10 mouse cellular contexts compared by ENCODE assay signal in genomic region chr16:24910834-24911233, GRCm38 (mm10).
DNase-seq lines count a peak whose midpoint lies in the region; ATAC-seq and TF ChIP-seq lines count a peak whose summit lies in the region.
"Had no signal": no experiment of that assay in that cellular context is flagged by ENCODE, and none has a peak within 500 bp of the region (broad histone marks: within the 10 kb centered on the region; RNA-seq: fewer than 3 reads in every experiment).

No protein-coding gene starts in this region.

- no peaks in the 10 kb centered on the region for H3K36me3 ChIP-seq in limb, embryonic 14.5 days (ENCODE audit: control insufficient read depth, insufficient read depth, low read length)
- no peaks in the 10 kb centered on the region for H3K36me3 ChIP-seq in limb, embryonic 10.5 days
- no peaks in the 10 kb centered on the region for H3K36me3 ChIP-seq in macrophage (ENCODE audit: inconsistent target)
- H3K36me3 ChIP-seq in intestine, embryonic 16.5 days (ENCODE audit: control insufficient read depth, insufficient read depth, low read length), result no peaks in the 10 kb centered on the region
- H3K36me3 ChIP-seq: midbrain, embryonic 12.5 days had no signal

- no peak overlapping the region for H3K27ac ChIP-seq in limb, embryonic 14.5 days (replicated peaks; ENCODE audit: low read depth, low read length)
- H3K27ac ChIP-seq in limb, embryonic 10.5 days, result no peak overlapping the region
- peak overlapping the region; percentile 48 for H3K27ac ChIP-seq in macrophage
- H3K27ac ChIP-seq in intestine, embryonic 16.5 days (ENCODE audit: low read length), result no peak overlapping the region
- H3K27ac ChIP-seq: midbrain, embryonic 12.5 days had no signal

- TF ChIP-seq POLR2A in limb, embryonic 14.5 days (IDR thresholded peaks at IDR 0.05; ENCODE audit: borderline replicate concordance, extremely low read depth, insufficient read depth, insufficient read length), result no peak

- no peaks in the 10 kb centered on the region for H3K27me3 ChIP-seq in limb, embryonic 14.5 days (ENCODE audit: control insufficient read depth, insufficient read depth, low read length)
- no peaks in the 10 kb centered on the region for H3K27me3 ChIP-seq in limb, embryonic 10.5 days (ENCODE audit: low read depth, poor library complexity, severe bottlenecking)
- H3K27me3 ChIP-seq in intestine, embryonic 16.5 days (replicated peaks; ENCODE audit: control insufficient read depth, insufficient read depth, low read length), result no peaks in the 10 kb centered on the region
- H3K27me3 ChIP-seq: midbrain, embryonic 12.5 days had no signal

- peaks cover 2% of the 10 kb centered on the region; the same call in 1 of the 2 replicates for H3K4me1 ChIP-seq in limb, embryonic 14.5 days (ENCODE audit: control insufficient read depth, insufficient read depth, low read length)
- H3K4me1 ChIP-seq in limb, embryonic 10.5 days, result no peaks in the 10 kb centered on the region
- peaks cover 6% of the 10 kb centered on the region; the same call in 1 of the 2 replicates for H3K4me1 ChIP-seq in intestine, embryonic 16.5 days (ENCODE audit: control insufficient read depth, insufficient read depth, low read length)

- no peak overlapping the region for H3K4me2 ChIP-seq in limb, embryonic 14.5 days (replicated peaks; ENCODE audit: low read depth, low read length, severe bottlenecking)
- H3K4me2 ChIP-seq in intestine, embryonic 16.5 days (ENCODE audit: low read depth, low read length), result no peak overlapping the region
- H3K4me2 ChIP-seq: midbrain, embryonic 12.5 days had no signal

- WGBS in limb, embryonic 14.5 days, result 42% methylated on average over 3 of the region's 3 CpGs
- WGBS in limb, embryonic 10.5 days, result 47% methylated on average over 3 of the region's 3 CpGs
- 49% methylated on average over 3 of the region's 3 CpGs for WGBS in macrophage (ENCODE audit: missing documents)
- WGBS in intestine, embryonic 16.5 days, result 50% methylated on average over 3 of the region's 3 CpGs

- peak; percentile 49 for DNase-seq in embryo, embryonic 10 days (ENCODE audit: low spot score)
- no peak for DNase-seq in embryo, embryonic 10.5 days (ENCODE audit: low spot score)
- peak; percentile 32 for DNase-seq in limb, embryonic 14.5 days (ENCODE audit: low spot score)
- no peak for DNase-seq in limb, embryonic 10.5 days (ENCODE audit: low spot score)
- peak; percentile 75 for DNase-seq in CD4-positive, CD25-positive, alpha-beta regulatory T cell, adult 2 months (ENCODE audit: low read depth, low spot score)
- no peak for DNase-seq in testis, postnatal 10 days (ENCODE audit: low spot score)

- H3K79me2 ChIP-seq in macrophage (ENCODE audit: inconsistent target), result no peaks in the 10 kb centered on the region

- no peak for ATAC-seq in limb, embryonic 14.5 days (ENCODE audit: low FRiP score, low read depth)
- ATAC-seq in intestine, embryonic 16.5 days, result no peak
- ATAC-seq: forebrain, embryonic 16.5 days had no signal

- H3K9me3 ChIP-seq in limb, embryonic 14.5 days (ENCODE audit: control insufficient read depth, low read length), result no peaks in the 10 kb centered on the region
- no peaks in the 10 kb centered on the region for H3K9me3 ChIP-seq in limb, embryonic 10.5 days (replicated peaks)
- no peaks in the 10 kb centered on the region for H3K9me3 ChIP-seq in intestine, embryonic 16.5 days (ENCODE audit: control insufficient read depth, low read length)
- H3K9me3 ChIP-seq: midbrain, embryonic 12.5 days had no signal

- no peak overlapping the region for H3K9ac ChIP-seq in limb, embryonic 14.5 days (ENCODE audit: low read depth, low read length, severe bottlenecking)
- H3K9ac ChIP-seq in intestine, embryonic 16.5 days (ENCODE audit: low read depth, low read length), result no peak overlapping the region
- H3K9ac ChIP-seq: midbrain, embryonic 12.5 days had no signal

- no peak overlapping the region for H3K4me3 ChIP-seq in limb, embryonic 14.5 days (replicated peaks; ENCODE audit: low read length)
- H3K4me3 ChIP-seq in limb, embryonic 10.5 days, result no peak overlapping the region
- H3K4me3 ChIP-seq in macrophage (ENCODE audit: inconsistent target), result no peak overlapping the region
- H3K4me3 ChIP-seq in intestine, embryonic 16.5 days (ENCODE audit: low read length), result no peak overlapping the region
- H3K4me3 ChIP-seq: midbrain, embryonic 12.5 days had no signal

Comparison
In these comparisons a context has a peak if more than half of its experiments do, and no peak if none do; other contexts are left out.
1. DNase-seq: peak in embryo, embryonic 10 days (single experiment), limb, embryonic 14.5 days (single experiment) and CD4-positive, CD25-positive, alpha-beta regulatory T cell, adult 2 months (single experiment); none in embryo, embryonic 10.5 days (single experiment), limb, embryonic 10.5 days (single experiment) and testis, postnatal 10 days (single experiment).